ENCODE assay signal across 10 mouse cellular contexts in genomic region chr8:123763355-123763754, GRCm38 (mm10). TPM values are rescaled to one million over a fixed set of nuclear protein-coding genes. Genes with fewer than 3 reads are reported as not detected.
DNase-seq lines count a peak whose midpoint lies in the region; ATAC-seq and TF ChIP-seq lines count a peak whose summit lies in the region.
"Had no signal": no experiment of that assay in that cellular context is flagged by ENCODE, and none has a peak within 500 bp of the region (broad histone marks: within the 10 kb centered on the region; RNA-seq: fewer than 3 reads in every experiment).

No protein-coding gene starts in this region.

- WGBS in neural tube, embryonic 13.5 days, result 60% methylated on average over 7 of the region's 7 CpGs
- 8% methylated on average over 7 of the region's 7 CpGs for WGBS in intestine, postnatal 0 days
- 26% methylated on average over 7 of the region's 7 CpGs for WGBS in stomach, postnatal 0 days

- 0 out of 2 replicates have a peak, but pooled peaks cover under 1% of the 10 kb centered on the region for H3K27me3 ChIP-seq in neural tube, embryonic 13.5 days
- H3K27me3 ChIP-seq in intestine, postnatal 0 days (replicated peaks; ENCODE audit: control insufficient read depth, insufficient read depth, low read length), result no peaks in the 10 kb centered on the region
- H3K27me3 ChIP-seq in stomach, postnatal 0 days (ENCODE audit: control insufficient read depth, insufficient read depth, low read length), result no peaks in the 10 kb centered on the region

- intact Hi-C loops in gastrocnemius, postnatal 14 days (cut with DNase I; ENCODE audit: low total_unique reads), result no loop called here
- intact Hi-C loops in gastrocnemius, adult 2 months (cut with DNase I), result no loop called here

- DNase-seq in gastrocnemius, postnatal 14 days, result peak; percentile 23
- no peak for DNase-seq in gastrocnemius, adult 2 months
- no peak for DNase-seq in neural tube, embryonic 10.5 days (ENCODE audit: extremely low spot score, low spot score)
- DNase-seq in stomach, postnatal 0 days (ENCODE audit: low spot score), result peak; percentile 49
- no peak for DNase-seq in embryo, embryonic 11 days
- no peak for DNase-seq in frontal cortex, postnatal 25 days (ENCODE audit: low spot score in 2 of 2)
- DNase-seq: right cerebral cortex, adult 18-20 months had no signal

- H3K4me2 ChIP-seq in neural tube, embryonic 13.5 days, result no peak overlapping the region
- 0 out of 2 replicates have a peak overlapping the region, but pooled peaks have one; percentile 4 for H3K4me2 ChIP-seq in intestine, postnatal 0 days (replicated peaks; ENCODE audit: low read depth)
- H3K4me2 ChIP-seq in stomach, postnatal 0 days (replicated peaks; ENCODE audit: low read depth), result no peak overlapping the region
- H3K4me2 ChIP-seq: midbrain, embryonic 11.5 days had no signal

- no peaks in the 10 kb centered on the region for H3K9me3 ChIP-seq in neural tube, embryonic 13.5 days
- no peaks in the 10 kb centered on the region for H3K9me3 ChIP-seq in intestine, postnatal 0 days (ENCODE audit: control insufficient read depth)
- H3K9me3 ChIP-seq in stomach, postnatal 0 days (ENCODE audit: control insufficient read depth, low read length), result no peaks in the 10 kb centered on the region

- no peaks in the 10 kb centered on the region for H3K36me3 ChIP-seq in neural tube, embryonic 13.5 days
- H3K36me3 ChIP-seq in intestine, postnatal 0 days (ENCODE audit: control insufficient read depth, insufficient read depth), result no peaks in the 10 kb centered on the region
- H3K36me3 ChIP-seq in stomach, postnatal 0 days (ENCODE audit: control insufficient read depth, insufficient read depth, low read length), result no peaks in the 10 kb centered on the region

- no peak for ATAC-seq in neural tube, embryonic 13.5 days (ENCODE audit: low read depth)
- peak; percentile 26; the same call in 1 of the 2 replicates for ATAC-seq in intestine, postnatal 0 days
- ATAC-seq in stomach, postnatal 0 days (ENCODE audit: low FRiP score, low TSS enrichment), result peak; percentile 66

- no peak for TF ChIP-seq CTCF in gastrocnemius, adult 2 months (IDR thresholded peaks at IDR 0.05)
- TF ChIP-seq CTCF in intestine, postnatal 0 days (IDR thresholded peaks at IDR 0.05; ENCODE audit: low read depth), result no peak
- TF ChIP-seq CTCF in stomach, postnatal 0 days (IDR thresholded peaks at IDR 0.05; ENCODE audit: low read depth), result no peak

- no peak overlapping the region for H3K4me3 ChIP-seq in gastrocnemius, adult 2 months
- H3K4me3 ChIP-seq in neural tube, embryonic 13.5 days, result no peak overlapping the region
- H3K4me3 ChIP-seq in intestine, postnatal 0 days (ENCODE audit: low read depth, low read length), result no peak overlapping the region
- H3K4me3 ChIP-seq in stomach, postnatal 0 days (ENCODE audit: low read depth, low read length), result no peak overlapping the region

- no peak overlapping the region for H3K27ac ChIP-seq in gastrocnemius, adult 2 months
- peak overlapping the region; percentile 47 for H3K27ac ChIP-seq in neural tube, embryonic 13.5 days (replicated peaks)
- peak overlapping the region; percentile 15; the same call in 1 of the 2 replicates for H3K27ac ChIP-seq in intestine, postnatal 0 days (ENCODE audit: low read depth, low read length)
- H3K27ac ChIP-seq in stomach, postnatal 0 days (replicated peaks), result no peak overlapping the region

- H3K9ac ChIP-seq in neural tube, embryonic 13.5 days, result no peak overlapping the region
- no peak overlapping the region for H3K9ac ChIP-seq in intestine, postnatal 0 days (ENCODE audit: low read depth, low read length)
- H3K9ac ChIP-seq in stomach, postnatal 0 days (ENCODE audit: low read length), result no peak overlapping the region

- peaks cover 51% of the 10 kb centered on the region for H3K4me1 ChIP-seq in neural tube, embryonic 13.5 days (replicated peaks)
- H3K4me1 ChIP-seq in intestine, postnatal 0 days (replicated peaks; ENCODE audit: control insufficient read depth, insufficient read depth, low read length), result peaks cover 16% of the 10 kb centered on the region
- no peaks in the 10 kb centered on the region for H3K4me1 ChIP-seq in stomach, postnatal 0 days (replicated peaks; ENCODE audit: control insufficient read depth, insufficient read depth)

- TF ChIP-seq EP300 in stomach, postnatal 0 days (optimal IDR thresholded peaks at IDR 0.05), result no peak

RNA-seq across cellular contexts. Expression of gene Rab4a, which starts 42.4 kb away (rescaled TPM):
- total RNA-seq in gastrocnemius, postnatal 14 days (2021), result 10 to 100 TPM; 13.3 to 14.4 TPM
- total RNA-seq in gastrocnemius, adult 2 months (2021), result 10 to 100 TPM; 12.0 to 12.4 TPM
- 78.6 and 89.6 TPM in 2 replicates for polyA plus RNA-seq in neural tube, embryonic 13.5 days (2015; fragmentation: Nextera tagmentation; extraction: Ambion mirVana)
- polyA plus RNA-seq in intestine, postnatal 0 days (2015; fragmentation: Nextera tagmentation; extraction: Ambion mirVana), result 104 TPM in 2 replicates
- 25.8 and 27.0 TPM in 2 replicates for polyA plus RNA-seq in stomach, postnatal 0 days (2015; fragmentation: Nextera tagmentation; extraction: Ambion mirVana)

Comparison
In these comparisons a context has a peak if more than half of its experiments do, and no peak if none do; other contexts are left out.
1. DNase-seq: peak in gastrocnemius, postnatal 14 days (single experiment) and stomach, postnatal 0 days (single experiment); none in gastrocnemius, adult 2 months (single experiment), neural tube, embryonic 10.5 days (single experiment), embryo, embryonic 11 days (single experiment) and frontal cortex, postnatal 25 days (0 of 2).
2. H3K27ac ChIP-seq: peak in neural tube, embryonic 13.5 days (single experiment) and intestine, postnatal 0 days (single experiment); none in gastrocnemius, adult 2 months (single experiment) and stomach, postnatal 0 days (single experiment).